Mouse (Mus musculus) CD8-positive naive resting alpha-beta T cell, adult 2 months (primary cell): ENCODE data around the gene Steap4.
"Not testable (repeated sequence)": the region's sequence is repeated elsewhere in the genome, so short reads cannot be mapped to it uniquely, and the experiment has no call there.

Source experiments
- DNase-seq, 2 experiments: peaks; one replicate each; pipeline ENCODE4 v3.0.0; 2022; ENCODE audit warnings: low read depth in 2 of 2, low spot score in 2 of 2

Gene Steap4

DNA sequence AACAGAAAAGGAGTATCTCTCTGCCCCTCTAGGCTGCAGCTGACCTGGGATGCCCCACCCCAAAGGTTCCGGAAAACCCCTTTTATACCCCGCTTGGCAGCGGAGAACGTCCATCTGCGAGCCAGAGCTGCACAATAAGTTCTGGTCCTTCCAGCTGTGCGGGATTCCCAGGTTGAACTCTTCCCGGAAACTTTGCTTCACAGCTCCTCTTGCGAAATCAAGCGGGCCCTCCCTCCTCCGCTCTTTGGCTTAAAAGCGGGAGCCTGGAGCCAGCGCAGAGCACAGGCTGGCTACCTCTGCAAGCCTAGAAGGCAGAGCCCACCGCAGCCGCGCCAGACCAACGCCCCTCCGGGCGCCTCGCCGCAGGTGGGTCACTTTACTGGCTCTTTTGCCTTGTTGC is at the start of gene Steap4:
Gene Steap4, plus strand, starts transcription at position 282 of the 400 bp plus-strand sequence.
- no peak for DNase-seq

GRCm38 (mm10) chr5:7911975-7912374 is 48.3 kb upstream of the Steap4 start:
- DNase-seq, result no peak

GRCm38 (mm10) chr5:7917501-7918295 is 42.6 kb upstream of the Steap4 start:
- no peak for DNase-seq

DNA sequence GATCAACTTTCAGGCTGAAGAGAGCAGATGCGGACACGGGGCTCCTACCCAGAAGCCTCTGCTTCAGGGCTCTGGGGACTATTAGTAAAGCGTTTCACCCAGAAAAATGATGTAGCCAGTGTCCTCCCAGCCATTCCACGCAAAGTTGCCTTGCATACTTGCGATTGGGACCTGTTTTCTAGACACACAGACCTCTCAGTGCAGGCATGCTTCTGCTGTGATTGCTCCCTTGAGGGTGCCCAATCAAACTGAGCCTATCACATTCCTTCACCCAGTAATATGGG is 42.0 kb upstream of the Steap4 start:
- no peak for DNase-seq

DNA sequence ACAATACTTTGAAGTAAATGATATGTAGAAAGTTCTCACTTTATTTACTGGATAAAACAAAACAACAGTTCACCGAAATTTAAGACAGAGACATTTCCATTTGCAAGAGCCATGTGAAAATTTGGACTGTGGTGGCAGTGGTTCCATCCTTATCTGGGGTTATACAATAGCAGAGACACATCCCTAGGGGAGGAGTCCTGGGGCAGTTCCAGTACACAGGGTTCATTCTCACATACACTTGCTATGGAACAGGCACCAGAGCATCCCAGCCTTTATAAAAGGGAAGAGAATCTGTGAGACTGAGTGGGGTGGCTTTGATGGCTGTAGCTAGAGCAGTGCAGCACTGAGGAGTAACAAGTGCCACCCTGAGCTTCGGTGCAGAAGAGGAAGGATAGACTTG is 40.6 kb upstream of the Steap4 start:
- DNase-seq, result no peak

GRCm38 (mm10) chr5:7922751-7923150 is 37.5 kb upstream of the Steap4 start:
- DNase-seq, result no peak

GRCm38 (mm10) chr5:7923666-7924065 is 36.6 kb upstream of the Steap4 start:
- DNase-seq, result no peak

GRCm38 (mm10) chr5:7932234-7933221 is 27.7 kb upstream of the Steap4 start:
- no peak for DNase-seq

- not testable (repeated sequence) for DNase-seq
Observed at GRCm38 (mm10) chr5:7933495-7933894, 26.8 kb upstream of the Steap4 start.

GRCm38 (mm10) chr5:7933933-7934675 is 26.2 kb upstream of the Steap4 start:
- no peak for DNase-seq

- no peak for DNase-seq
Observed at GRCm38 (mm10) chr5:7954838-7955237, 5.4 kb upstream of the Steap4 start.

- no peak for DNase-seq
Observed at GRCm38 (mm10) chr5:7955371-7955966, 4.8 kb upstream of the Steap4 start.

- no peak for DNase-seq
Observed at GRCm38 (mm10) chr5:7958061-7958460, 2.2 kb upstream of the Steap4 start.

GRCm38 (mm10) chr5:7959286-7959685 is 971 bp upstream of the Steap4 start:
- DNase-seq, result no peak

- no peak for DNase-seq
Observed at GRCm38 (mm10) chr5:7961113-7961512, 856 bp downstream of the Steap4 start.

DNA sequence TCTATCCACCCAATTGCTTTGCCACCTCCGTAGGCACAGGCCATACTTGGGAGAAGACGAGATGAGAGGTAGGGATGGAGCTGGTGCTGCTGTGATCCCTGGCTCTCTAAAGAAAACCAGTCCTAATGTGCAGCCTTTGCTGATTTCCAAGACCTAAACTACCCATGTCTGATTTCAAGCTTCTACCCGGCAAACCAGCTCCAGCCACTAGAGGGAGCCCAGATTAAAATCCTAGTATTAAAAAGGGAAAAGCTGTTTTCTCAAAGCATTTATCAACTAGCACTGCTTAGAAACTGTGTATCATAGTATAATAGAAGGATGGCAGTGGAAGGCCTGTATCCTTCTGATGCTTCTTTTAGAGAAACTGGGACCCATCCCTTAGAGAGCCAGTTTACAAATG is 5.0 kb downstream of the Steap4 start:
- DNase-seq, result no peak

- no peak for DNase-seq
Observed at GRCm38 (mm10) chr5:7968152-7968551, 7.9 kb downstream of the Steap4 start.

GRCm38 (mm10) chr5:7972266-7972665 is 12.0 kb downstream of the Steap4 start:
- DNase-seq, result no peak

GRCm38 (mm10) chr5:7974522-7975197 is 14.4 kb downstream of the Steap4 start:
- no peak for DNase-seq

- DNase-seq, result no peak
Observed at GRCm38 (mm10) chr5:7980586-7980985, 20.3 kb downstream of the Steap4 start.

- DNase-seq, result no peak
Observed at GRCm38 (mm10) chr5:7987962-7988361, 27.7 kb downstream of the Steap4 start.
